Mouse (Mus musculus) ES-E14 (cell line): ENCODE results near the gene Ofcc1.

Experiments used
- HCFC1 ChIP-seq: IDR thresholded peaks from 2 replicates; pipeline ENCODE4 v1.6.1; 2012; ENCODE audit warnings: low read length, inconsistent platforms, borderline replicate concordance; ENCODE audit not compliant: insufficient read depth
- MAFK ChIP-seq: IDR thresholded peaks from 2 replicates; pipeline ENCODE4 v1.6.1; 2014; ENCODE audit warnings: mild to moderate bottlenecking, low read depth, low read length, inconsistent platforms; ENCODE audit not compliant: insufficient read depth
- ZC3H11A ChIP-seq: IDR thresholded peaks from 2 replicates; pipeline ENCODE4 v1.6.1; 2012; ENCODE audit warnings: low read depth, mild to moderate bottlenecking, inconsistent platforms, low read length, borderline replicate concordance
- ZNF384 ChIP-seq: IDR thresholded peaks from 2 replicates; pipeline ENCODE4 v1.6.1; 2012; ENCODE audit warnings: low read depth, low read length, inconsistent platforms

GRCm38 (mm10) chr13:40208314-40208713, 152.9 kb downstream of the Ofcc1 start:
- TF ChIP-seq HCFC1, result no peak
- TF ChIP-seq ZC3H11A, result no peak
- no peak for TF ChIP-seq MAFK
- TF ChIP-seq ZNF384, result no peak
